Mouse (Mus musculus) liver, embryonic 16.5 days (tissue): ENCODE results near the gene Dscam. TPM values are rescaled to one million over a fixed set of nuclear protein-coding genes. Genes with fewer than 3 reads are reported as not detected.

Experiments
- ATAC-seq: fragments of 200-750 bp; cut with Nextera tagmentation; 2 replicates; pipeline ENCODE4 v1.8.0; 2017; ENCODE audit warnings: low read depth, mild to moderate bottlenecking, moderate number of reproducible peaks, moderate library complexity
- H3K27ac ChIP-seq: fragments of 300-500 bp; sonication (generic); 2 replicates; pipeline ENCODE4 v1.5.1; 2014; ENCODE audit warnings: mild to moderate bottlenecking, low read length
- H3K27me3 ChIP-seq: fragments of 300-500 bp; sonication (generic); 2 replicates; pipeline ENCODE4 v1.6.1; 2014; ENCODE audit warnings: low read depth, low read length, mixed read lengths; ENCODE audit not compliant: control insufficient read depth, insufficient read depth
- H3K36me3 ChIP-seq: fragments of 300-500 bp; sonication (generic); 2 replicates; pipeline ENCODE4 v1.6.1; 2014; ENCODE audit warnings: mild to moderate bottlenecking; ENCODE audit not compliant: control insufficient read depth, insufficient read depth
- H3K4me1 ChIP-seq: fragments of 300-500 bp; sonication (generic); 2 replicates; pipeline ENCODE4 v1.6.1; 2014; ENCODE audit warnings: low read depth, low read length, mixed read lengths; ENCODE audit not compliant: control insufficient read depth
- H3K4me2 ChIP-seq: fragments of 300-500 bp; sonication (generic); 2 replicates; pipeline ENCODE4 v1.6.1; 2014; ENCODE audit warnings: low read depth, low read length, mixed read lengths
- H3K4me3 ChIP-seq: fragments of 300-500 bp; sonication (generic); 2 replicates; pipeline ENCODE4 v1.5.1; 2014; ENCODE audit warnings: low read depth, mild to moderate bottlenecking, low read length
- H3K9ac ChIP-seq: fragments of 300-500 bp; sonication (generic); 2 replicates; pipeline ENCODE4 v1.6.1; 2014; ENCODE audit warnings: low read depth, low read length
- H3K9me3 ChIP-seq: fragments of 300-500 bp; sonication (generic); replicated peaks from 2 replicates; pipeline ENCODE4 v1.6.1; 2016; ENCODE audit warnings: low read length; ENCODE audit not compliant: control insufficient read depth
- WGBS: fragments of 180-500 bp; shearing (Covaris S2); extraction: QIAGEN DNeasy Blood & Tissue Kit; methylation state at CpG from one replicate; pipeline ENCODE4 v1.1.7; 2014; ENCODE audit not compliant: insufficient replicate concordance; 5-methylcytosine and 5-hydroxymethylcytosine counted together
- polyA plus RNA-seq: library from polyadenylated mRNA; unstranded; fragments of >200 nt; fragmentation: Nextera tagmentation; extraction: Ambion mirVana; gene quantifications from 2 replicates; pipeline ENCODE4 v1.2.1, GENCODE M21; 2015

Gene Dscam
- polyA plus RNA-seq, 1 experiment from 2014 or later, result not detected

DNA sequence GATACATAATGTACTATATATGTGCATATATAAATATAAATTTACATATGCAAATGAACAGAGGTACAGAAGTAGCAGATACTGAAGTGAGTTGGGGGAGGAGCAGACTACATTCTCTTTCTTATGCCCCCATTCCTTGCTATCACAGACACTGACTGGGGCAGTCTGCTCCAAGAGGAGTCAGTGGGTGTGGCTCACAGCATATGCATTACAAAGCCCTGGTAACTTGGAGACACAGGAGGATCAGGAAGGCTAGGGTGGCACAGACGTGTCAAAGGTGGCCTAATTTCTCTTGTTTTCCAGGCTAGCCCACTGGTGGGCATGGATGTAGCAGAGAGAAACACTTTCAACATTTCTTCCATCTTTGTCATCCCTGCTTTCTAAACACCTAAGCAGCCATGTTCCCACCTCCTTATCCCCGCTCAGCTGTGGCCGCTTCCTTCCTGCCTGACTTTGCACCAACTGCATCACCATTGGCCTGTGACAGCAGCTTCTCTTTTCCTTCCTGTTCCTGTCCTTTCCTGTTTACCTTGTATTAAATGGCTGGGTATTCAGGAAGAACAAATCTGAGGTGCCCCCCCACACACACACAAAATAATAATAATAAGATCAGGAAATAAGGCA lies 325.0 kb downstream of the Dscam start:
- Histone ChIP-seq H3K27me3 (no peaks in the 10 kb centered on the region), H3K27ac (no peak overlapping the region), H3K4me1 (no peaks in the 10 kb centered on the region), H3K4me2 (no peak overlapping the region), H3K9ac (no peak overlapping the region), H3K36me3 (no peaks in the 10 kb centered on the region), H3K9me3 (no peaks in the 10 kb centered on the region), H3K4me3 (no peak overlapping the region)
- WGBS, result 48% methylated on average over 3 of the region's 3 CpGs
- no peak for ATAC-seq

DNA sequence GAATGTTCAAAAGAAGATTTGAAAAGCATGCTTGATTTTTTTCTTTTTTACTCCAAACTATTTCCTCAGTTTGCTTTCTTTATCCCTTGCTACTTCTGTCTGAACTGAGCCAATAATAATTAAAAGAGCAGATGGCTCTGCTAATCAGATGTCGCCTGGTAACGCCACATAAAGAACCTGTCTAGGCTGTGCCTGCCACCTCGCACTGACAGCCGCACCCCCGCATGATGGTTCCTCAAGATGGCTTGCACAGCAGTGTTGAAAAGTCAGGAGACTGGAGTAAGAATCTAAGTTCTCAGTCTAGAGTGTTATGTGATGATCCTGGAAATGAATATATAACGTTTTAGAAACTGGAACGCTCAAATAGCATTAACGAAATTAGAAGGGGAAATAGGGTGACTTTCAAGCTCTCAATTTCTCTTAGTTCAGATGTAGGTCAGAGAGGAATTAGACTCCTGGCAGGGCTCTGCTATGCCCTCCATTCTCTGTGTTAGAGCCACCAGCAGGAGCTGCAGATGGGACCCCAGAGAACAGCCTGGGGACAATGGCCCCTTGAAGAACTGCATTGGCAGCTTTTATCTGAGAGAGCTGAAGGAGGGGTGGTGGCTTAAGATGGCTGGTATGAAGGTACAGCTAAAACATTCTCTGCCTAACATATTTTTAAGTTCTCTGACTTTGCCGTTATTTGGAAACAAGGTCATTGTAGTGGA lies 326.7 kb downstream of the Dscam start:
- WGBS, result 66% methylated on average over 9 of the region's 9 CpGs
- Histone ChIP-seq H3K9ac (no peak overlapping the region), H3K27me3 (no peaks in the 10 kb centered on the region), H3K4me3 (no peak overlapping the region), H3K4me1 (no peaks in the 10 kb centered on the region), H3K9me3 (no peaks in the 10 kb centered on the region), H3K4me2 (no peak overlapping the region), H3K36me3 (no peaks in the 10 kb centered on the region), H3K27ac (no peak overlapping the region)
- no peak for ATAC-seq

DNA sequence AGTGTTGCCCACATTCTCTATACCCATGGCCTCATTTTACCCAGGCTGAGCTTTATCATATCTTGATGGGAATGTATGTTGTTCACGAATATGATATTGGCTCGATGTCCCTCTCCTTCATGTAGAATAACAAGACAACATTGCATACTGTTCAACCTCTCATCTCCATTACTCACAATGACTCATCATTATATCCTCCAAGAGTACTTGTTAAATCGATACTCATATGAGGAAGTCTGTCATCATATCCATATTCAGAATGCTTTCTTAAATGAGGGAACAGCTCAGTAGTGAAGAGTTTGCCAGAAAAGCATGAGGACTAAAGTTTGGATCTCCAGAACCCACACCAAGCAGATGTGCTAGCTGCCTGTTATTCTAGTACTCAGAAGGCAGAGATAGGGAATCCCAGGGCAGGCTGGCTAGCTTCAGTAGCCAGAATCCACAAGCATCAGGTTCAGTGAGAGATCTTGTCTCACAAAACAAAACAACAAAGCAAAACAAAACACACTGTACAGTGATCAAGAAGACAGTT lies 327.7 kb downstream of the Dscam start:
- no peak overlapping the region for H3K4me3 ChIP-seq
- H3K9ac ChIP-seq, result no peak overlapping the region
- H3K9me3 ChIP-seq, result no peaks in the 10 kb centered on the region
- no peak for ATAC-seq
- no peaks in the 10 kb centered on the region for H3K4me1 ChIP-seq
- WGBS, result 55% methylated on average over 3 of the region's 3 CpGs
- no peaks in the 10 kb centered on the region for H3K27me3 ChIP-seq
- H3K36me3 ChIP-seq, result no peaks in the 10 kb centered on the region
- no peak overlapping the region for H3K27ac ChIP-seq
- H3K4me2 ChIP-seq, result no peak overlapping the region

DNA sequence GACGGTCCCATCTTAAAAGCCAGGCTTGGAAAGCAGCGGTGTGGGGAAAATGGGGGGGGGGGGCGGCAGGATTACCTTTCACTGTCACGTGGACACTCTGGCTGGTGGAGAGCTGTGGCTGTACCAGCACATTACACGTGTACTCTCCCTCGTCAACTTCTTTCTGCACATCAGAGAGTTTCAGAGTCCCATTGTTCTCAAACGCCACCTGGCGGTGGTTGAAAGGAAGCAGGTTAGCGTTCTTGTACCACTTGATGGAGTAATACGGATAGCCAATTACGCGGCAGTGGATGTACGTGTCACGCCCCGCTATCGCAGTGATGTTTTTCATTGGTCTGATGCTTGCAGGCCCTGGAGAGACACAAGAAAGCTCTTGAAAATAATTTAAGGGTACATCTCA lies 350.9 kb downstream of the Dscam start:
- Histone ChIP-seq H3K4me2 (no peak overlapping the region), H3K4me1 (no peaks in the 10 kb centered on the region), H3K27me3 (no peaks in the 10 kb centered on the region), H3K27ac (no peak overlapping the region), H3K9ac (no peak overlapping the region), H3K9me3 (no peaks in the 10 kb centered on the region), H3K4me3 (no peak overlapping the region), H3K36me3 (no peaks in the 10 kb centered on the region)
- ATAC-seq, result no peak
- 23% methylated on average over 16 of the region's 16 CpGs for WGBS

DNA sequence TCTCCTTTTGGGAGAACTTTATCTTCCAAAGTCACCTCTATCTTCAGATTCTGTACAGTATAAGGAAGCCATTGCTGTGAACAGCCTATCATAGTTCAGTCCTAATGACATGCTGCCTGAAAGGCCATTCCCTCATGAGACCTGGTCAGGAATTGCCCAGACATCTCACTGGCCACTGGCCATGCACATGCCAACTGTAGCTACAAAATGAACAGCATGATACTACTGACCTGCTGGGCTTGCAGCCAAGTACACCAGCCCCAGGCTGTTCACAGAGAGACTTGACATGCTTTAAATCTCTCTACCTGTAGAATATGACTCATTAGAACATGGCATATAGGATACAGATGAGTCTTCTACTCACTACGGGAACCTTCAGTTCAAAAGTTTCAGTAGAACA lies 364.3 kb downstream of the Dscam start:
- Histone ChIP-seq H3K27me3 (no peaks in the 10 kb centered on the region), H3K4me1 (no peaks in the 10 kb centered on the region), H3K9me3 (no peaks in the 10 kb centered on the region), H3K27ac (no peak overlapping the region), H3K9ac (no peak overlapping the region), H3K36me3 (no peaks in the 10 kb centered on the region), H3K4me2 (no peak overlapping the region), H3K4me3 (no peak overlapping the region)
- ATAC-seq, result no peak
- WGBS, result 52% methylated on average over 1 of the region's 1 CpGs

DNA sequence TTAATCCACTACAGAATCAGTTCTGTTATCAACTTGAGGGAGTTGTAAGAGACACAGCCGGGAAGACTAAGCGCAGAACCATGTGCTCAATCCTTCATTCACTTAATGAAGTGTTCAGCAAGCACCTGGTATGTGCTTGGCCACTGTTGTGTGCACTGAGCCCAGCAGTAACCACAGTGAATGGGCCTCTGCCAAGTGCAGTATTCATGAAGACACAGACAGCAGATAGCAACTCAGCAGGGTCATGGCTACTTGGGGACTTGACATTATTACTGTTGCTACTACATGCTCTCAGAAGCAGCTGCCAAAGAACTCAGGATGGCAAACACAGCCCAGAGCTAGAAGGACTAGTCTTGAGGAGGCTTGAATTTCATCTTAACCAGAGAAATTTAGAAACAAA lies 367.9 kb downstream of the Dscam start:
- Histone ChIP-seq H3K36me3 (no peaks in the 10 kb centered on the region), H3K4me2 (no peak overlapping the region), H3K4me1 (no peaks in the 10 kb centered on the region), H3K9ac (no peak overlapping the region), H3K4me3 (no peak overlapping the region), H3K9me3 (no peaks in the 10 kb centered on the region), H3K27me3 (no peaks in the 10 kb centered on the region), H3K27ac (no peak overlapping the region)
- 55% methylated on average over 2 of the region's 2 CpGs for WGBS
- no peak for ATAC-seq

DNA sequence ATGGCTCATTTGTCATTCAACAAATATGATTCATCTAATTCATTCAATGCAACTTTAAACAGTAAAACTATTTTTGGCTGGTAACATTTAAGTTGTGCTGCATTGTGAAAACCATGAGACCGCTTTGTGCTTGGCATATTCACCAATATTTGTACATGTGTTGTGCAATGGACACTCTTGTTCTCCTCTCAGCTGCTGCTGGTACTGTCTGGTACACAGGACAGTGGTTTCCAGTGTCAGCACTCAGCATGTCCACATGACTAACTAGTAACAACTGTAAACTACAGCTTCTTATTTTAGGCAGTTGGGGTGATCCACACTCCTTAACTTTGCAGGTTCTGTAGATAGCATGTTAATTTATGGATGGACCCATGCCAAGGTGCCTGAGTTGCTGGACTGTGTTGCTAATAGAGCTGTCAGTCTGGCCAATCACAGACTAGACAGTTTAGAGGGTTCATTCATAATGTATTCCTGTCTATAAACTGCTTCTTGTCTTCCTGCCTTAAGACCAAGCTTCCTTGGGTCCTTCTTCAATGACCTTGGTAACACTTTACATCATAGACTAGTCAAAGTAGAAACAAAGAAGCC lies 368.8 kb downstream of the Dscam start:
- Histone ChIP-seq H3K27me3 (no peaks in the 10 kb centered on the region), H3K9ac (no peak overlapping the region), H3K4me3 (no peak overlapping the region), H3K36me3 (no peaks in the 10 kb centered on the region), H3K4me1 (no peaks in the 10 kb centered on the region), H3K27ac (no peak overlapping the region), H3K9me3 (no peaks in the 10 kb centered on the region), H3K4me2 (no peak overlapping the region)
- 59% methylated on average over 1 of the region's 1 CpGs for WGBS
- ATAC-seq, result no peak

DNA sequence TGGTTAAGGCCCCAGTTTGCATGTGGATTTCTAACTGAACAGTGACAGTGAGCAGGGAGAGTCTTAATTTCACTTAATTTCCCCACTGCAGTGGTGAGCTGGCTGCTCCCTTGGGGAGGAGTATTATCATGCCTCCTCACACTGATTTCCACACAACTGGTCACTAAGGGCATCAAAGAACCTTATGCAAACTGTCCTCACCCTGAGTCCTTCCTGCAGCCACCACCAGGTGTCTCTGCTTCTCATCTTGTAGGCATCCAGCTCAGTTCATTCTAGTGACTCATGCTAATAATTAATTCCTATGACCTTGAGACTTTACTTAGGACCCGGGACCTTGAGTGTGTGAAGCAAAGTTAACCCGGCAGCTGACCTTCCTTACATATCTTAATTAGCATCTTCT lies 375.1 kb downstream of the Dscam start:
- ATAC-seq, result peak; percentile 54; the same call in 1 of the 2 replicates
- H3K27ac ChIP-seq, result no peak overlapping the region

DNA sequence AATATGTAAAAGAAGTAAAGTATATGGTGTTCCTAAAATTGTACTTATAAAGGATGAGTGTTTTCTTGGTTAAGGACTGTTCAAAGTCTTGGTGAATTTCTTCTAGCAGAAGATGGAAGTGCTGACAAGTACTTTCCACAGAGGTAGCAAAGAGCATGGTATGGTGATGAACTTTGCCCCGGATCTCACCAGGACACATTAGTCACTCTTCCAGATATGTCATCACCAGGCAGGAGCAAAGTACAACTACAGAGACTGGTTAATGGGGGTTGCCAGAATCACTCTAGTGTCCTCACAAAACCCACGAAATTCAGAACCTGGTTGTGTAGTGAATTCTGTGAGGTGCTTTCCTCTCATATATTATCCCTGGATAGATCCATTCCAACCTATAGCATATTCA lies 379.2 kb downstream of the Dscam start:
- no peak overlapping the region for H3K4me3 ChIP-seq
- H3K27me3 ChIP-seq, result no peaks in the 10 kb centered on the region
- H3K4me2 ChIP-seq, result no peak overlapping the region
- H3K9me3 ChIP-seq, result no peaks in the 10 kb centered on the region
- no peak overlapping the region for H3K27ac ChIP-seq
- peak; percentile 66 for ATAC-seq
- WGBS, result 35% methylated on average over 2 of the region's 2 CpGs
- H3K36me3 ChIP-seq, result no peaks in the 10 kb centered on the region
- H3K4me1 ChIP-seq, result no peaks in the 10 kb centered on the region
- H3K9ac ChIP-seq, result no peak overlapping the region

More for the DNA sequence above, 375.1 kb downstream of the Dscam start:
- Histone ChIP-seq H3K9ac (no peak overlapping the region), H3K36me3 (no peaks in the 10 kb centered on the region), H3K4me2 (no peak overlapping the region), H3K4me3 (no peak overlapping the region), H3K9me3 (no peaks in the 10 kb centered on the region), H3K4me1 (no peaks in the 10 kb centered on the region), H3K27me3 (no peaks in the 10 kb centered on the region)
- 39% methylated on average over 2 of the region's 2 CpGs for WGBS
